Mouse (Mus musculus) thymus, adult 2 months (tissue): Measurements from ENCODE around the gene Sumf1.

ENCODE experiments used
- CTCF ChIP-seq: fragments of 200-500 bp; IDR thresholded peaks from 2 replicates; pipeline ENCODE4 v1.5.1; 2012; ENCODE audit warnings: mild to moderate bottlenecking, control low read depth, low read length, moderate library complexity, borderline replicate concordance; ENCODE audit not compliant: control insufficient read depth, poor library complexity, insufficient read depth; ENCODE audit errors: extremely low read depth
- POLR2A ChIP-seq: fragments of 200-500 bp; IDR thresholded peaks from 2 replicates; pipeline ENCODE4 v1.6.1; 2012; ENCODE audit warnings: mild to moderate bottlenecking, low read length, control low read depth, moderate library complexity; ENCODE audit not compliant: control insufficient read depth, poor library complexity, insufficient read depth; ENCODE audit errors: extremely low read depth

DNA sequence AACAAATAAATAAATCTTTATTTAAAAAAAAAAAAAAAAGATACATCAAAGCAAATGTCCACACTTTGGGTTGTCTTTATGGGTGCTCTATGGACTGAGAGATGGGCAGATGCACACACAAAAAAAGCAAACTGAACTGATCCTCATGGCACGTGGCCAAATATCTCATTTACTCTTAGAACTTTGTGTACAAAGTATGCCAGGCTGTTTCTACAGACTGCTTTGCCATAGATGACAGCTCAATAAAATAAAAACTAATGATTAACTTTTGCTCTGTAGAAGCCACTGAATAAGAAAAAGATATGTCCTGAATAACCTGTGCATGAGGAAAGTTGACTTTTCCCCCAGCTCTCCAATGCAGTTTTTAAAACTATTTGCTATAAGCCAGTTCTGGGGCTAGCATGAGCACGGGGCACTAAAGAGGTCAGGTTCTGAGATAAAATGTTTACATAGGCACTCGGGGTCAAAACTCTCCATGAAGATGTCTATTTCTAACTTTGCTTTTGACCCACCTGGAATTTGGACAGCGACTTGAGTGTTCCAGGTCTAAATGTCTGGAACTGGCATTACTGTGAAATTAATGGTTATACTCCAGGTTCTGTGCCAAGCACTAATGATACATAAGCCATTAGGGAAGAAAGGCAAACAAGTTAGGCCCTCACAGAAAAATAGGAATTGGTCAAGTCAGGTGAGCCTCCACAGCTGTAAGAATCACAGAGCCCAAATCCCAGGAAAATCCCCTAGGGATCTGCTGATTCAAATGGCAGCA, 44.5 kb downstream of the Sumf1 start:
- TF ChIP-seq POLR2A (no peak), CTCF (no peak)
